Comparison of ENCODE assay signal across 18 mouse cellular contexts in genomic region chr8:71689028-71689427, GRCm38 (mm10). TPM values are rescaled to one million over a fixed set of nuclear protein-coding genes. Genes with fewer than 3 reads are reported as not detected.
DNase-seq lines count a peak whose midpoint lies in the region; ATAC-seq and TF ChIP-seq lines count a peak whose summit lies in the region.
"Had no signal": no experiment of that assay in that cellular context is flagged by ENCODE, and none has a peak within 500 bp of the region (broad histone marks: within the 10 kb centered on the region; RNA-seq: fewer than 3 reads in every experiment).

TSS of gene Insl3 (plus strand) at chr8:71689214.

- H3K9me3 ChIP-seq in hindbrain, embryonic 16.5 days (ENCODE audit: control insufficient read depth, low read length), result 0 out of 2 replicates have a peak, but pooled peaks cover 2% of the 10 kb centered on the region
- H3K9me3 ChIP-seq in hindbrain, embryonic 11.5 days (ENCODE audit: control insufficient read depth, low read length), result no peaks in the 10 kb centered on the region
- no peaks in the 10 kb centered on the region for H3K9me3 ChIP-seq in midbrain, postnatal 0 days (ENCODE audit: low read length)
- H3K9me3 ChIP-seq in midbrain, embryonic 10.5 days (replicated peaks), result no peaks in the 10 kb centered on the region
- H3K9me3 ChIP-seq in ES-E14 (ENCODE audit: control insufficient read depth, insufficient read depth, low read depth, low read length), result no peaks in the 10 kb centered on the region
- no peaks in the 10 kb centered on the region for H3K9me3 ChIP-seq in neural tube, embryonic 15.5 days (replicated peaks)
- H3K9me3 ChIP-seq: intestine, embryonic 15.5 days; lung, embryonic 15.5 days had no signal

- TF ChIP-seq CTCF in midbrain, postnatal 0 days (IDR thresholded peaks at IDR 0.05), result no peak

- no peak for ATAC-seq in hindbrain, embryonic 16.5 days
- no peak for ATAC-seq in hindbrain, embryonic 11.5 days (ENCODE audit: low FRiP score)
- ATAC-seq in midbrain, postnatal 0 days (ENCODE audit: low FRiP score), result no peak
- ATAC-seq in neural tube, embryonic 15.5 days (ENCODE audit: low FRiP score), result no peak
- ATAC-seq: forebrain, embryonic 14.5 days; intestine, embryonic 15.5 days had no signal

- 4% methylated on average over 33 of the region's 33 CpGs for WGBS in hindbrain, embryonic 16.5 days
- 7% methylated on average over 33 of the region's 33 CpGs for WGBS in hindbrain, embryonic 11.5 days
- 6% methylated on average over 33 of the region's 33 CpGs for WGBS in midbrain, postnatal 0 days
- WGBS in midbrain, embryonic 10.5 days, result 7% methylated on average over 33 of the region's 33 CpGs
- 2% methylated on average over 33 of the region's 33 CpGs for WGBS in neural tube, embryonic 15.5 days

- H3K4me2 ChIP-seq in hindbrain, embryonic 16.5 days (ENCODE audit: low read length), result peak within 1 kb of the TSS; percentile 35; the same call in 1 of the 2 replicates
- no peak within 1 kb of the TSS for H3K4me2 ChIP-seq in hindbrain, embryonic 11.5 days (replicated peaks; ENCODE audit: low read depth, low read length)
- no peak within 1 kb of the TSS for H3K4me2 ChIP-seq in midbrain, postnatal 0 days (ENCODE audit: low read depth, low read length, poor library complexity, severe bottlenecking)
- H3K4me2 ChIP-seq in neural tube, embryonic 15.5 days, result peak within 1 kb of the TSS; percentile 29
- H3K4me2 ChIP-seq: intestine, embryonic 15.5 days; liver, embryonic 11.5 days; lung, embryonic 15.5 days had no signal

- no peak within 1 kb of the TSS for H3K27ac ChIP-seq in hindbrain, embryonic 16.5 days (ENCODE audit: low read depth, low read length)
- H3K27ac ChIP-seq in hindbrain, embryonic 11.5 days (ENCODE audit: low read depth, low read length), result no peak within 1 kb of the TSS
- no peak within 1 kb of the TSS for H3K27ac ChIP-seq in midbrain, postnatal 0 days (ENCODE audit: low read depth, low read length)
- no peak within 1 kb of the TSS for H3K27ac ChIP-seq in midbrain, embryonic 10.5 days (replicated peaks)
- H3K27ac ChIP-seq in ES-E14 (ENCODE audit: insufficient read depth, low read depth, low read length, poor library complexity, severe bottlenecking), result no peak within 1 kb of the TSS
- no peak within 1 kb of the TSS for H3K27ac ChIP-seq in neural tube, embryonic 15.5 days (replicated peaks)
- H3K27ac ChIP-seq: heart, adult 2 months; intestine, embryonic 15.5 days; lung, embryonic 15.5 days had no signal

- peaks cover 90% of the 10 kb centered on the region for H3K27me3 ChIP-seq in hindbrain, embryonic 16.5 days (replicated peaks; ENCODE audit: control insufficient read depth, insufficient read depth, low read length)
- H3K27me3 ChIP-seq in hindbrain, embryonic 11.5 days (ENCODE audit: control insufficient read depth, insufficient read depth, low read length), result peaks cover 100% of the 10 kb centered on the region
- peaks cover 97% of the 10 kb centered on the region for H3K27me3 ChIP-seq in midbrain, postnatal 0 days (ENCODE audit: insufficient read depth, low read length)
- peaks cover 100% of the 10 kb centered on the region for H3K27me3 ChIP-seq in midbrain, embryonic 10.5 days (ENCODE audit: low read depth, poor library complexity, severe bottlenecking)
- H3K27me3 ChIP-seq in neural tube, embryonic 15.5 days (replicated peaks), result peaks cover 100% of the 10 kb centered on the region

- H3K4me1 ChIP-seq in hindbrain, embryonic 16.5 days (ENCODE audit: control insufficient read depth, insufficient read depth, low read depth, low read length), result peaks cover 28% of the 10 kb centered on the region
- peaks cover 6% of the 10 kb centered on the region; the same call in 1 of the 2 replicates for H3K4me1 ChIP-seq in hindbrain, embryonic 11.5 days (replicated peaks; ENCODE audit: control insufficient read depth, insufficient read depth, low read length)
- H3K4me1 ChIP-seq in midbrain, postnatal 0 days (ENCODE audit: insufficient read depth, low read length), result peaks cover 6% of the 10 kb centered on the region; the same call in 1 of the 2 replicates
- peaks cover 50% of the 10 kb centered on the region for H3K4me1 ChIP-seq in midbrain, embryonic 10.5 days
- H3K4me1 ChIP-seq in ES-E14 (ENCODE audit: control insufficient read depth in 2 of 2, insufficient read depth in 2 of 2, low read length in 2 of 2, poor library complexity in 1 of 2), result peaks cover 0 to 47% of the 10 kb centered on the region in 2 experiments; a peak in 2 of 4 replicates
- H3K4me1 ChIP-seq in neural tube, embryonic 15.5 days, result peaks cover 39% of the 10 kb centered on the region

- no peaks in the 10 kb centered on the region for H3K36me3 ChIP-seq in hindbrain, embryonic 16.5 days (ENCODE audit: control insufficient read depth, insufficient read depth, low read length)
- no peaks in the 10 kb centered on the region for H3K36me3 ChIP-seq in hindbrain, embryonic 11.5 days (ENCODE audit: control insufficient read depth, insufficient read depth, low read length)
- no peaks in the 10 kb centered on the region for H3K36me3 ChIP-seq in midbrain, postnatal 0 days (ENCODE audit: insufficient read depth, low read length)
- H3K36me3 ChIP-seq in midbrain, embryonic 10.5 days, result no peaks in the 10 kb centered on the region
- H3K36me3 ChIP-seq in ES-E14 (ENCODE audit: control insufficient read depth, insufficient read depth, low read length, poor library complexity, severe bottlenecking), result 0 out of 2 replicates have a peak, but pooled peaks cover 2% of the 10 kb centered on the region
- no peaks in the 10 kb centered on the region for H3K36me3 ChIP-seq in neural tube, embryonic 15.5 days
- H3K36me3 ChIP-seq: intestine, embryonic 15.5 days; lung, embryonic 15.5 days had no signal

- peak within 1 kb of the TSS; percentile 9; the same call in 1 of the 2 replicates for H3K4me3 ChIP-seq in hindbrain, embryonic 16.5 days (ENCODE audit: low read length)
- no peak within 1 kb of the TSS for H3K4me3 ChIP-seq in hindbrain, embryonic 11.5 days (ENCODE audit: low read depth, low read length)
- H3K4me3 ChIP-seq in midbrain, postnatal 0 days (ENCODE audit: low read depth, low read length), result 0 out of 2 replicates have a peak within 1 kb of the TSS, but pooled peaks have one; percentile 5
- H3K4me3 ChIP-seq in midbrain, embryonic 10.5 days, result no peak within 1 kb of the TSS
- H3K4me3 ChIP-seq in ES-E14 (ENCODE audit: insufficient read depth in 1 of 2, low read depth in 1 of 2, low read length in 2 of 2, poor library complexity in 1 of 2, severe bottlenecking in 1 of 2), result peak within 1 kb of the TSS; percentile 9 to 54; a peak in 3 of 4 replicates
- H3K4me3 ChIP-seq in neural tube, embryonic 15.5 days (replicated peaks), result peak within 1 kb of the TSS; percentile 19
- H3K4me3 ChIP-seq: heart, adult 2 months; intestine, embryonic 15.5 days; lung, embryonic 15.5 days; myocyte had no signal

- no peak within 1 kb of the TSS for H3K9ac ChIP-seq in hindbrain, embryonic 16.5 days (ENCODE audit: low read depth, low read length)
- H3K9ac ChIP-seq in hindbrain, embryonic 11.5 days (ENCODE audit: low read depth, low read length), result no peak within 1 kb of the TSS
- H3K9ac ChIP-seq in midbrain, postnatal 0 days (replicated peaks; ENCODE audit: low read length, poor library complexity, severe bottlenecking), result no peak within 1 kb of the TSS
- H3K9ac ChIP-seq in ES-E14 (ENCODE audit: insufficient read depth, low read depth, low read length, poor library complexity, severe bottlenecking), result peak within 1 kb of the TSS; percentile 25; the same call in 1 of the 2 replicates
- no peak within 1 kb of the TSS for H3K9ac ChIP-seq in neural tube, embryonic 15.5 days (replicated peaks)
- H3K9ac ChIP-seq: intestine, embryonic 15.5 days; lung, embryonic 15.5 days had no signal

- in situ Hi-C loops in ES-E14 (cut with MboI; ENCODE audit: low sequenced_read_pairs in 2 of 2, unreplicated experiment in 2 of 2), result no loop called here

- DNase-seq in hindbrain, embryonic 11.5 days (ENCODE audit: low spot score), result no peak
- no peak for DNase-seq in midbrain, postnatal 0 days (ENCODE audit: low spot score)
- DNase-seq in midbrain, embryonic 10.5 days (ENCODE audit: low spot score), result no peak
- DNase-seq in ES-E14 (ENCODE audit: low read depth, low spot score), result no peak
- DNase-seq in layer of hippocampus, postnatal 10 days (ENCODE audit: low spot score in 2 of 2), result no peak
- DNase-seq: adrenal gland, postnatal 10 days; cerebellum, adult 8-10 months; heart, adult 2 months; heart, postnatal 10 days; kidney, postnatal 14 days; thymus, postnatal 14 days had no signal

TF ChIP-seq in ES-E14, 5 proteins besides CTCF, POLR2A, EP300 and RAD21:
- TF ChIP-seq HCFC1 (IDR thresholded peaks at IDR 0.05; ENCODE audit: borderline replicate concordance, insufficient read depth, low read length), result no peak
- TF ChIP-seq CHD2 (IDR thresholded peaks at IDR 0.05; ENCODE audit: low read depth, low read length), result no peak
- no peak for TF ChIP-seq MAFK (IDR thresholded peaks at IDR 0.05; ENCODE audit: insufficient read depth, low read depth, low read length)
- TF ChIP-seq ZNF384 (IDR thresholded peaks at IDR 0.05; ENCODE audit: low read depth, low read length), result no peak
- TF ChIP-seq ZC3H11A (IDR thresholded peaks at IDR 0.05; ENCODE audit: borderline replicate concordance, low read depth, low read length), result no peak

RNA-seq across cellular contexts. Expression of gene Insl3, which starts in this region (rescaled TPM):
- 1.2 and 1.5 TPM in 2 replicates for polyA plus RNA-seq in hindbrain, embryonic 16.5 days (2015; fragmentation: Nextera tagmentation; extraction: Ambion mirVana)
- 0.35 and 0.37 TPM in 2 replicates for polyA plus RNA-seq in hindbrain, embryonic 11.5 days (2014; fragmentation: Nextera tagmentation; extraction: Ambion mirVana)
- not detected in 2 replicates for total RNA-seq in midbrain, postnatal 0 days (2014; rRNA removed)
- polyA plus RNA-seq in midbrain, postnatal 0 days (2015; fragmentation: Nextera tagmentation; extraction: Ambion mirVana), result 1.2 and 2.1 TPM in 2 replicates
- polyA plus RNA-seq in midbrain, embryonic 10.5 days (2016; fragmentation: Nextera tagmentation; extraction: Ambion mirVana), result 0.30 and 0.37 TPM in 2 replicates
- 3.0 and 5.1 TPM in 2 replicates for total RNA-seq in ES-E14 (2012; rRNA removed)
- 1.4 and 2.8 TPM in 2 replicates for polyA plus RNA-seq in neural tube, embryonic 15.5 days (2015; fragmentation: Nextera tagmentation; extraction: Ambion mirVana)
- total RNA-seq in layer of hippocampus, postnatal 10 days (2021), result 1 to 10 TPM; 2.3 to 2.4 TPM
- polyA plus RNA-seq: forebrain, embryonic 14.5 days had no signal

Comparison
In these comparisons a context has a peak if more than half of its experiments do, and no peak if none do; other contexts are left out.
1. H3K4me2 ChIP-seq: peak in hindbrain, embryonic 16.5 days (single experiment) and neural tube, embryonic 15.5 days (single experiment); none in hindbrain, embryonic 11.5 days (single experiment) and midbrain, postnatal 0 days (single experiment).
2. H3K4me3 ChIP-seq: peak in hindbrain, embryonic 16.5 days (single experiment), midbrain, postnatal 0 days (single experiment), ES-E14 (2 of 2) and neural tube, embryonic 15.5 days (single experiment); none in hindbrain, embryonic 11.5 days (single experiment) and midbrain, embryonic 10.5 days (single experiment).